Comparison of ENCODE assay signal across 28 mouse cellular contexts in the genomic region with DNA sequence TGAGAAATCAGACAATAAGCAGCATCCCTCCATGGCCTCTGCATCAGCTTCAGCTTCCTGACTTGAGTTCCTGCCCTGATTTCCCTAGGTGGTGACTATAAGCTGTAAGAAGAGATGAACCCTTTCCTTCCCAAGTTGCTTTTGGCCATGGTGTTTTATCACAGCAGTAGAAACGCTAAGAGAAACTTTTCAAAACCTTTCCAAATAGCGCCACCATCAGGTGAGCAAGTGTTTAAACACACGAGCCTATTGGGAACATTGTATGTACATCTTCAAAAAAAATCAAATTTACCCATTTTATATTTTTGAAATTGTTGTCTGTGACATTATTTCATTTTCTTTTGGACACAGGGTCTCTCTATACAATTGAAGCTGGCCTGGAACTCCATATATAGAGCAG. TPM values are rescaled to one million over a fixed set of nuclear protein-coding genes. Genes with fewer than 3 reads are reported as not detected.
DNase-seq lines count a peak whose midpoint lies in the region; ATAC-seq and TF ChIP-seq lines count a peak whose summit lies in the region.
"Had no signal": no experiment of that assay in that cellular context is flagged by ENCODE, and none has a peak within 500 bp of the region (broad histone marks: within the 10 kb centered on the region; RNA-seq: fewer than 3 reads in every experiment).

No protein-coding gene starts in this region.

- no peak for ATAC-seq in kidney, postnatal 0 days (replicated peaks; ENCODE audit: low FRiP score, low read depth)
- no peak for ATAC-seq in lung, postnatal 0 days
- ATAC-seq in stomach, postnatal 0 days (ENCODE audit: low FRiP score, low TSS enrichment), result no peak
- ATAC-seq in intestine, embryonic 15.5 days, result no peak
- ATAC-seq in heart, embryonic 11.5 days (replicated peaks; ENCODE audit: insufficient number of reproducible peaks, low FRiP score, low TSS enrichment), result no peak
- ATAC-seq: activated CD4-positive, CD25-positive, alpha-beta regulatory T cell, adult 4 months; forebrain, embryonic 13.5 days; forebrain, embryonic 16.5 days; hindbrain, postnatal 0 days; intestine, embryonic 16.5 days had no signal

- H3K9me3 ChIP-seq in kidney, postnatal 0 days (replicated peaks; ENCODE audit: low read length), result no peaks in the 10 kb centered on the region
- H3K9me3 ChIP-seq in lung, postnatal 0 days (ENCODE audit: low read length), result no peaks in the 10 kb centered on the region
- H3K9me3 ChIP-seq in stomach, postnatal 0 days (ENCODE audit: control insufficient read depth, low read length), result no peaks in the 10 kb centered on the region
- no peaks in the 10 kb centered on the region for H3K9me3 ChIP-seq in intestine, embryonic 15.5 days
- H3K9me3 ChIP-seq in heart, embryonic 11.5 days (replicated peaks; ENCODE audit: control insufficient read depth, low read length), result no peaks in the 10 kb centered on the region
- H3K9me3 ChIP-seq: heart, embryonic 15.5 days had no signal

- DNase-seq in kidney, postnatal 0 days (ENCODE audit: low spot score), result no peak
- DNase-seq in kidney, adult 8-10 months, result no peak
- no peak for DNase-seq in lung, postnatal 0 days (ENCODE audit: low spot score)
- no peak for DNase-seq in lung, postnatal 4 days
- DNase-seq in R1 (ENCODE audit: low read depth, low spot score), result peak; percentile 52
- no peak for DNase-seq in stomach, postnatal 0 days (ENCODE audit: low spot score)
- DNase-seq: adrenal gland, adult 8-10 months; adrenal gland, postnatal 25 days; B cell, adult 2 months; cerebellum, adult 11-12 months; cerebellum, adult 9-10 months; cerebellum, postnatal 14 days; gastrocnemius, postnatal 10 days; gastrocnemius, postnatal 36 days; heart, postnatal 10 days; heart, postnatal 4 days had no signal

- no peak for TF ChIP-seq EP300 in lung, postnatal 0 days (IDR thresholded peaks at IDR 0.05)
- no peak for TF ChIP-seq EP300 in stomach, postnatal 0 days (optimal IDR thresholded peaks at IDR 0.05)

- H3K4me3 ChIP-seq in kidney, postnatal 0 days (replicated peaks; ENCODE audit: low read depth, low read length), result no peak overlapping the region
- no peak overlapping the region for H3K4me3 ChIP-seq in lung, postnatal 0 days (ENCODE audit: low read depth, low read length)
- no peak overlapping the region for H3K4me3 ChIP-seq in stomach, postnatal 0 days (ENCODE audit: low read depth, low read length)
- no peak overlapping the region for H3K4me3 ChIP-seq in intestine, embryonic 15.5 days (replicated peaks)
- H3K4me3 ChIP-seq in heart, embryonic 11.5 days (ENCODE audit: low read depth, low read length), result no peak overlapping the region
- H3K4me3 ChIP-seq: forebrain, embryonic 10.5 days; forebrain, embryonic 13.5 days; heart, embryonic 12.5 days; heart, embryonic 15.5 days had no signal

- no peak overlapping the region for H3K27ac ChIP-seq in kidney, postnatal 0 days
- no peak overlapping the region for H3K27ac ChIP-seq in lung, postnatal 0 days (ENCODE audit: low read length)
- H3K27ac ChIP-seq in stomach, postnatal 0 days (replicated peaks), result no peak overlapping the region
- H3K27ac ChIP-seq in intestine, embryonic 15.5 days, result no peak overlapping the region
- H3K27ac ChIP-seq in heart, embryonic 11.5 days (ENCODE audit: low read depth, low read length), result no peak overlapping the region
- H3K27ac ChIP-seq: forebrain, embryonic 10.5 days; forebrain, embryonic 13.5 days; heart, embryonic 15.5 days; hindbrain, embryonic 14.5 days; hindbrain, postnatal 0 days had no signal

- no peaks in the 10 kb centered on the region for H3K27me3 ChIP-seq in kidney, postnatal 0 days (ENCODE audit: insufficient read depth, low read length)
- H3K27me3 ChIP-seq in lung, postnatal 0 days (replicated peaks; ENCODE audit: insufficient read depth, low read length), result no peaks in the 10 kb centered on the region
- H3K27me3 ChIP-seq in stomach, postnatal 0 days (ENCODE audit: control insufficient read depth, insufficient read depth, low read length), result no peaks in the 10 kb centered on the region
- H3K27me3 ChIP-seq in intestine, embryonic 15.5 days (replicated peaks), result no peaks in the 10 kb centered on the region
- H3K27me3 ChIP-seq in heart, embryonic 11.5 days (ENCODE audit: control insufficient read depth, insufficient read depth, low read length), result no peaks in the 10 kb centered on the region
- H3K27me3 ChIP-seq: CH12.LX; forebrain, embryonic 13.5 days; heart, embryonic 15.5 days had no signal

- peak; percentile 18; the same call in 1 of the 2 replicates for TF ChIP-seq CTCF in kidney, postnatal 0 days (IDR thresholded peaks at IDR 0.05; ENCODE audit: low read depth)
- TF ChIP-seq CTCF in lung, postnatal 0 days (IDR thresholded peaks at IDR 0.05), result 0 out of 2 replicates have a peak, but pooled peaks have one; percentile 3
- TF ChIP-seq CTCF in stomach, postnatal 0 days (IDR thresholded peaks at IDR 0.05; ENCODE audit: low read depth), result 0 out of 2 replicates have a peak, but pooled peaks have one; percentile 7

- 0 out of 2 replicates have a peak, but pooled peaks cover 5% of the 10 kb centered on the region for H3K4me1 ChIP-seq in kidney, postnatal 0 days (replicated peaks; ENCODE audit: insufficient read depth, low read length)
- peaks cover 3% of the 10 kb centered on the region; the same call in 1 of the 2 replicates for H3K4me1 ChIP-seq in lung, postnatal 0 days (ENCODE audit: insufficient read depth, low read depth, low read length)
- H3K4me1 ChIP-seq in stomach, postnatal 0 days (replicated peaks; ENCODE audit: control insufficient read depth, insufficient read depth), result no peaks in the 10 kb centered on the region
- H3K4me1 ChIP-seq in intestine, embryonic 15.5 days (replicated peaks), result no peaks in the 10 kb centered on the region
- H3K4me1 ChIP-seq in heart, embryonic 11.5 days (ENCODE audit: control insufficient read depth, insufficient read depth, low read length), result no peaks in the 10 kb centered on the region
- H3K4me1 ChIP-seq: forebrain, embryonic 13.5 days; heart, embryonic 15.5 days had no signal

- H3K9ac ChIP-seq in kidney, postnatal 0 days (ENCODE audit: low read depth, low read length), result no peak overlapping the region
- H3K9ac ChIP-seq in lung, postnatal 0 days (replicated peaks; ENCODE audit: low read depth), result no peak overlapping the region
- H3K9ac ChIP-seq in stomach, postnatal 0 days (ENCODE audit: low read length), result no peak overlapping the region
- no peak overlapping the region for H3K9ac ChIP-seq in intestine, embryonic 15.5 days
- no peak overlapping the region for H3K9ac ChIP-seq in heart, embryonic 11.5 days (ENCODE audit: low read depth, low read length)
- H3K9ac ChIP-seq: forebrain, embryonic 13.5 days; heart, embryonic 12.5 days; heart, embryonic 15.5 days; hindbrain, embryonic 14.5 days had no signal

- H3K36me3 ChIP-seq in kidney, postnatal 0 days (ENCODE audit: insufficient read depth, low read length), result no peaks in the 10 kb centered on the region
- no peaks in the 10 kb centered on the region for H3K36me3 ChIP-seq in lung, postnatal 0 days (ENCODE audit: insufficient read depth, low read length)
- H3K36me3 ChIP-seq in stomach, postnatal 0 days (ENCODE audit: control insufficient read depth, insufficient read depth, low read length), result no peaks in the 10 kb centered on the region
- H3K36me3 ChIP-seq in intestine, embryonic 15.5 days, result no peaks in the 10 kb centered on the region
- H3K36me3 ChIP-seq in heart, embryonic 11.5 days (ENCODE audit: control insufficient read depth, insufficient read depth, low read length), result no peaks in the 10 kb centered on the region
- H3K36me3 ChIP-seq: forebrain, embryonic 10.5 days; heart, embryonic 12.5 days; heart, embryonic 15.5 days had no signal

- H3K4me2 ChIP-seq in kidney, postnatal 0 days (ENCODE audit: low read length), result no peak overlapping the region
- no peak overlapping the region for H3K4me2 ChIP-seq in lung, postnatal 0 days (replicated peaks; ENCODE audit: low read depth, low read length)
- no peak overlapping the region for H3K4me2 ChIP-seq in stomach, postnatal 0 days (replicated peaks; ENCODE audit: low read depth)
- H3K4me2 ChIP-seq in intestine, embryonic 15.5 days (replicated peaks), result no peak overlapping the region
- no peak overlapping the region for H3K4me2 ChIP-seq in heart, embryonic 11.5 days
- H3K4me2 ChIP-seq: forebrain, embryonic 13.5 days; heart, embryonic 12.5 days; heart, embryonic 15.5 days; hindbrain, embryonic 14.5 days had no signal

- 77% methylated on average over 3 of the region's 3 CpGs for WGBS in kidney, postnatal 0 days
- WGBS in lung, postnatal 0 days, result 69% methylated on average over 3 of the region's 3 CpGs
- WGBS in stomach, postnatal 0 days, result 63% methylated on average over 3 of the region's 3 CpGs
- 67% methylated on average over 3 of the region's 3 CpGs for WGBS in intestine, embryonic 15.5 days
- 59% methylated on average over 3 of the region's 3 CpGs for WGBS in heart, embryonic 11.5 days (ENCODE audit: insufficient replicate concordance)

RNA-seq across cellular contexts. Expression of a gene that starts 23.6 kb away (rescaled TPM):
- polyA plus RNA-seq in kidney, postnatal 0 days (2015; fragmentation: Nextera tagmentation; extraction: Ambion mirVana), result 1.4 and 1.6 TPM in 2 replicates
- 1.00 and 1.0 TPM in 2 replicates for polyA plus RNA-seq in lung, postnatal 0 days (2015; fragmentation: Nextera tagmentation; extraction: Ambion mirVana)
- 4.5 and 5.3 TPM in 2 replicates for polyA plus RNA-seq in stomach, postnatal 0 days (2015; fragmentation: Nextera tagmentation; extraction: Ambion mirVana)
- polyA plus RNA-seq in intestine, embryonic 15.5 days (2015; fragmentation: Nextera tagmentation; extraction: Ambion mirVana), result 4.4 and 4.6 TPM in 2 replicates
- 0.73 and 0.99 TPM in 2 replicates for polyA plus RNA-seq in heart, embryonic 11.5 days (2014; fragmentation: Nextera tagmentation; extraction: Ambion mirVana)
- polyA plus RNA-seq: activated CD4-positive, CD25-positive, alpha-beta regulatory T cell, adult 4 months had no signal

RNA-seq across cellular contexts. Expression of a gene that starts 42.0 kb away (rescaled TPM):
- polyA plus RNA-seq in kidney, postnatal 0 days (2015; fragmentation: Nextera tagmentation; extraction: Ambion mirVana), result 52.7 and 54.5 TPM in 2 replicates
- 53.5 and 96.6 TPM in 2 replicates for polyA plus RNA-seq in lung, postnatal 0 days (2015; fragmentation: Nextera tagmentation; extraction: Ambion mirVana)
- polyA plus RNA-seq in stomach, postnatal 0 days (2015; fragmentation: Nextera tagmentation; extraction: Ambion mirVana), result 49.7 and 55.0 TPM in 2 replicates
- polyA plus RNA-seq in intestine, embryonic 15.5 days (2015; fragmentation: Nextera tagmentation; extraction: Ambion mirVana), result 62.7 and 69.6 TPM in 2 replicates
- polyA plus RNA-seq in heart, embryonic 11.5 days (2014; fragmentation: Nextera tagmentation; extraction: Ambion mirVana), result 50.4 and 57.2 TPM in 2 replicates

RNA-seq across cellular contexts. Expression of a gene that starts 59.9 kb away (rescaled TPM):
- 65.2 and 67.1 TPM in 2 replicates for polyA plus RNA-seq in kidney, postnatal 0 days (2015; fragmentation: Nextera tagmentation; extraction: Ambion mirVana)
- 55.9 and 63.0 TPM in 2 replicates for polyA plus RNA-seq in lung, postnatal 0 days (2015; fragmentation: Nextera tagmentation; extraction: Ambion mirVana)
- 48.4 and 48.6 TPM in 2 replicates for polyA plus RNA-seq in stomach, postnatal 0 days (2015; fragmentation: Nextera tagmentation; extraction: Ambion mirVana)
- polyA plus RNA-seq in intestine, embryonic 15.5 days (2015; fragmentation: Nextera tagmentation; extraction: Ambion mirVana), result 39.2 and 40.2 TPM in 2 replicates
- polyA plus RNA-seq in heart, embryonic 11.5 days (2014; fragmentation: Nextera tagmentation; extraction: Ambion mirVana), result 28.6 and 35.9 TPM in 2 replicates
